Mouse (Mus musculus): ENCODE data around the gene Taok2.
A peak's percentile ranks its signal among the peaks of the same experiment; 100 is the strongest.

Gene Taok2

GRCm38 (mm10) chr7:126870520-126870891, 14.0 kb downstream of the Taok2 start:
- no peak for DNase-seq (ENCODE audit: low spot score in 2 of 2)

GRCm38 (mm10) chr7:126869780-126870519, 14.6 kb downstream of the Taok2 start:
- no peak for DNase-seq (ENCODE audit: low spot score in 2 of 2)

- no peak for DNase-seq (ENCODE audit: low spot score in 2 of 2)
Measured at GRCm38 (mm10) chr7:126868003-126868402, 16.5 kb downstream of the Taok2 start.

GRCm38 (mm10) chr7:126867534-126867933, 17.0 kb downstream of the Taok2 start:
- no peak for DNase-seq (ENCODE audit: low spot score in 2 of 2)

GRCm38 (mm10) chr7:126863791-126864190, 20.7 kb downstream of the Taok2 start:
- no peak for DNase-seq (ENCODE audit: low spot score in 2 of 2)

GRCm38 (mm10) chr7:126862147-126862784, 22.2 kb downstream of the Taok2 start, which contains the start of gene Ino80e:
Gene Ino80e (minus strand): TSS chr7:126862377.
- peak; percentile 92 to 94 for DNase-seq (ENCODE audit: low spot score in 2 of 2)

- DNase-seq (ENCODE audit: low spot score in 2 of 2) = peak; percentile 90 to 92
Measured at GRCm38 (mm10) chr7:126861429-126862130, 22.9 kb downstream of the Taok2 start, which contains the start of gene Hirip3. Gene Hirip3 (plus strand): TSS chr7:126861972.

GRCm38 (mm10) chr7:126860987-126861386, 23.5 kb downstream of the Taok2 start:
- no peak for DNase-seq (ENCODE audit: low spot score in 2 of 2)

- DNase-seq (ENCODE audit: low spot score in 2 of 2) = no peak
Measured at GRCm38 (mm10) chr7:126856741-126857420, 27.6 kb downstream of the Taok2 start.

- no peak for DNase-seq (ENCODE audit: low spot score in 2 of 2)
Measured at GRCm38 (mm10) chr7:126855641-126856040, 28.9 kb downstream of the Taok2 start.

GRCm38 (mm10) chr7:126853454-126853853, 31.0 kb downstream of the Taok2 start:
- DNase-seq (ENCODE audit: low spot score in 2 of 2) = no peak

GRCm38 (mm10) chr7:126851192-126851591, 33.3 kb downstream of the Taok2 start:
- DNase-seq (ENCODE audit: low spot score in 2 of 2) = no peak

- DNase-seq (ENCODE audit: low spot score in 2 of 2) = no peak
Measured at GRCm38 (mm10) chr7:126850161-126850560, 34.3 kb downstream of the Taok2 start.

- DNase-seq (ENCODE audit: low spot score in 2 of 2) = no peak
Measured at GRCm38 (mm10) chr7:126848794-126849193, 35.7 kb downstream of the Taok2 start.

GRCm38 (mm10) chr7:126847421-126848398, 36.8 kb downstream of the Taok2 start:
- DNase-seq (ENCODE audit: low spot score in 2 of 2) = peak in 1 of 2 experiments; percentile 55

GRCm38 (mm10) chr7:126847116-126847420, 37.4 kb downstream of the Taok2 start, which contains the start of gene Doc2a:
Gene Doc2a (plus strand): TSS chr7:126847416.
- no peak for DNase-seq (ENCODE audit: low spot score in 2 of 2)

GRCm38 (mm10) chr7:126845516-126845915, 39.0 kb downstream of the Taok2 start:
- DNase-seq (ENCODE audit: low spot score in 2 of 2) = no peak

- no peak for DNase-seq (ENCODE audit: low spot score in 2 of 2)
Measured at GRCm38 (mm10) chr7:126843276-126843675, 41.2 kb downstream of the Taok2 start.

GRCm38 (mm10) chr7:126833294-126833693, 51.2 kb downstream of the Taok2 start:
- DNase-seq (ENCODE audit: low spot score in 2 of 2) = no peak

GRCm38 (mm10) chr7:126832036-126832598, 52.4 kb downstream of the Taok2 start:
- peak in 1 of 2 experiments; percentile 76 for DNase-seq (ENCODE audit: low spot score in 2 of 2)

Measured in frontal cortex, postnatal 10 days (tissue).